Mouse (Mus musculus): ENCODE measurements around the gene Sec61g.

DNA sequence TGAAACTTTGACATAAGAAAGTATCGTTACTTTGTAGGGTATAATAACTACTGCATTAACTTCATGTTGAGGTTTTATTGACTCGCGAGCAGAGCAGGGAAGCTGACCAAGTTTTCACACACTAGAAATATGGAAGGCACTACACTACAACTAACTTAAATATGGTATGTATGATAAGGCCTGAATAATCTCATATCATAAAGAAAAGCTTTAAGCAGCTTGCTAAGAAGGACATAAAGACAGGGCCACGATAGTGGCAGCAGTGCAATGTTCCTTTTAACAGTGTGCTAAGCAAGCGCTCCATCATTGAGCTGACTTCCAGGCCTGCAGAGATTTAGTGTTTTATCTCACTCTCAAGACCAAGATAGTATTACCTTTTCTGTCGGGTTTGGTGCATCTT, 2.3 kb downstream of the Sec61g start:
- TF ChIP-seq POLR2A (IDR thresholded peaks at IDR 0.05; ENCODE audit: insufficient read length, low read depth) (no peak), USF1 (IDR thresholded peaks at IDR 0.05; ENCODE audit: low read depth) (no peak), E2F4 (IDR thresholded peaks at IDR 0.05; ENCODE audit: insufficient read depth) (no peak), POLR2AphosphoS2 (IDR thresholded peaks at IDR 0.05; ENCODE audit: insufficient read length, low read depth) (no peak), REST (IDR thresholded peaks at IDR 0.05; ENCODE audit: insufficient read depth, insufficient read length) (no peak), SRF (IDR thresholded peaks at IDR 0.05; ENCODE audit: control insufficient read depth, insufficient read length, low read depth) (no peak), TCF12 (IDR thresholded peaks at IDR 0.05; ENCODE audit: insufficient read depth, poor library complexity, severe bottlenecking) (no peak), MAX (IDR thresholded peaks at IDR 0.05; ENCODE audit: low read depth) (no peak), MYOG (IDR thresholded peaks at IDR 0.05; ENCODE audit: control insufficient read depth in 1 of 3, insufficient read depth in 1 of 3, insufficient read length in 2 of 3, low read depth in 2 of 3) (no peak), CEBPB (IDR thresholded peaks at IDR 0.05; ENCODE audit: insufficient read depth, poor library complexity, severe bottlenecking) (no peak), MYOD1 (IDR thresholded peaks at IDR 0.05; ENCODE audit: control insufficient read depth in 1 of 3, insufficient read length in 2 of 3, low read depth in 2 of 3) (no peak), TCF3 (IDR thresholded peaks at IDR 0.05; ENCODE audit: insufficient read length, low read depth) (no peak)

All from myocyte (in vitro differentiated cells).